Mouse (Mus musculus) cortical plate, adult 2 months (tissue): ENCODE measurements around the gene Scd3.

Experiments
- CTCF ChIP-seq: fragments of 200-500 bp; IDR thresholded peaks from 2 replicates; pipeline ENCODE4 v1.5.1; 2011; ENCODE audit warnings: mild to moderate bottlenecking, control low read depth, low read length; ENCODE audit not compliant: insufficient read depth; ENCODE audit errors: extremely low read depth
- POLR2A ChIP-seq: fragments of 200-500 bp; IDR thresholded peaks from 2 replicates; pipeline ENCODE4 v1.6.1; 2011; ENCODE audit warnings: mild to moderate bottlenecking, low read length, control low read depth; ENCODE audit not compliant: insufficient read depth; ENCODE audit errors: extremely low read depth

GRCm38 (mm10) chr19:44153781-44154180, 49.3 kb upstream of the Scd3 start:
- TF ChIP-seq CTCF: no peak
- TF ChIP-seq POLR2A: no peak
